Mouse (Mus musculus): Measurements from ENCODE around the gene D7Ertd443e. TPM values are rescaled to one million over a fixed set of nuclear protein-coding genes. Genes with fewer than 3 reads are reported as not detected.

The D7Ertd443e gene
- polyA plus RNA-seq, 1 experiment from 2014 or later = 0.24 TPM

- no peaks in the 10 kb centered on the region for H3K36me3 ChIP-seq
- no peaks in the 10 kb centered on the region for H3K27me3 ChIP-seq (ENCODE audit: insufficient read depth, poor library complexity, severe bottlenecking)
- no peaks in the 10 kb centered on the region for H3K4me1 ChIP-seq (replicated peaks)
- no peaks in the 10 kb centered on the region for H3K9me3 ChIP-seq
- H3K4me3 ChIP-seq = no peak overlapping the region
- DNase-seq (ENCODE audit: low spot score) = no peak
- no peak overlapping the region for H3K27ac ChIP-seq
- 87% methylated on average over 4 of the region's 4 CpGs for WGBS
Measured at GRCm38 (mm10) chr7:134369241-134369640, 16.2 kb downstream of the D7Ertd443e start.

GRCm38 (mm10) chr7:134362257-134362870 lies 23.1 kb downstream of the D7Ertd443e start:
- WGBS = 53% methylated on average over 7 of the region's 7 CpGs
- DNase-seq (ENCODE audit: low spot score) = peak; percentile 14
- H3K27ac ChIP-seq = no peak overlapping the region
- H3K9me3 ChIP-seq = no peaks in the 10 kb centered on the region
- no peaks in the 10 kb centered on the region for H3K36me3 ChIP-seq
- H3K4me3 ChIP-seq = no peak overlapping the region
- H3K27me3 ChIP-seq (ENCODE audit: insufficient read depth, poor library complexity, severe bottlenecking) = no peaks in the 10 kb centered on the region
- H3K4me1 ChIP-seq (replicated peaks) = peaks cover 3% of the 10 kb centered on the region; the same call in 1 of the 2 replicates

- H3K4me1 ChIP-seq (replicated peaks) = peaks cover 3% of the 10 kb centered on the region
- H3K4me3 ChIP-seq = no peak overlapping the region
- 39% methylated on average over 6 of the region's 6 CpGs for WGBS
- no peak overlapping the region for H3K27ac ChIP-seq
- DNase-seq (ENCODE audit: low spot score) = peak; percentile 52
- no peaks in the 10 kb centered on the region for H3K27me3 ChIP-seq (ENCODE audit: insufficient read depth, poor library complexity, severe bottlenecking)
- H3K36me3 ChIP-seq = no peaks in the 10 kb centered on the region
- H3K9me3 ChIP-seq = no peaks in the 10 kb centered on the region
Measured at GRCm38 (mm10) chr7:134348825-134349224, 36.6 kb downstream of the D7Ertd443e start.

DNA sequence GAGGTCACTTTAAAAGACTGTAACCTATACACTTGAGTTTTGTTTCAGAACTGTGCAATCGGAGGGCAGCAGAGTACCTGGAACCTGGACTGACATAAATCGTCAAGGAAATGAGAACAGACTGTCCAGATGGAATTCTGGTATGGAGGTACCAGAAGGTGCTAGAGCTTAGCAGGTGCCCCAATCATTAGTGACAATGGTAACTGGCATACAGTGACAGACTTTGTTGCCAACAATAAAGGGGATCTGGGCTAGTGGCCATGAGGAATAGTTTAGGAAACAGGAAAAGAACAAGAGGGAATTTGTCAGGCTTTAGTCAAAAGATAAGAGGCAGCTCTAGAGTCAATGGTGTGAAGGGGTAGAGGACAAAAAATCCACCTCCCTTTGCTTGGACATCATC lies 43.3 kb downstream of the D7Ertd443e start:
- H3K27me3 ChIP-seq (ENCODE audit: insufficient read depth, poor library complexity, severe bottlenecking) = no peaks in the 10 kb centered on the region
- H3K4me3 ChIP-seq = no peak overlapping the region
- H3K27ac ChIP-seq = no peak overlapping the region
- H3K9me3 ChIP-seq = no peaks in the 10 kb centered on the region
- H3K36me3 ChIP-seq = no peaks in the 10 kb centered on the region
- no peak for DNase-seq (ENCODE audit: low spot score)
- WGBS = 90% methylated on average over 2 of the region's 2 CpGs
- H3K4me1 ChIP-seq (replicated peaks) = no peaks in the 10 kb centered on the region

- no peak for DNase-seq (ENCODE audit: low spot score)
Measured at GRCm38 (mm10) chr7:134335951-134336350, 49.5 kb downstream of the D7Ertd443e start.

DNA sequence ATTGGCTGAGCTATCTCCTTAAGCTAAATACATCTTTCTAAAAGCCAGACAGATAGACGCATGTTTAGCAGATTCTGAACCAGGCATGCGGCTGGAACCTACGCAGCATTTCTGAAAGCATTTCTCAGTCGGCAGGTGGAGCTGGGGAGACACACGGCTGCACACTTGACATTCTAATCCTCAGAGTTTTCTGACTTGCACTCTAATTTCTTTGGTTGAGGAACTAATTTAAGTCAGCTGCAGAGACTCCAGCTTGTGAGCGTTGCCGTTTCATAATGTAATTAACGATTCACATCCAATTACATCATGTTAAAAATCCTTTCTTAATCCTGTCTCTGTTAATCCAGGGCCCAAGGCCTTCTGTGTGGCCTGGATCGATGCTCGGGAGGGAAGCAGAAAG lies 64.5 kb downstream of the D7Ertd443e start:
- 88% methylated on average over 10 of the region's 10 CpGs for WGBS
- Histone ChIP-seq H3K9me3 (no peaks in the 10 kb centered on the region), H3K4me1 (replicated peaks) (no peaks in the 10 kb centered on the region), H3K27me3 (ENCODE audit: insufficient read depth, poor library complexity, severe bottlenecking) (no peaks in the 10 kb centered on the region), H3K4me3 (no peak overlapping the region), H3K36me3 (no peaks in the 10 kb centered on the region), H3K27ac (no peak overlapping the region)
- no peak for DNase-seq (ENCODE audit: low spot score)

More at GRCm38 (mm10) chr7:134335951-134336350, 49.5 kb downstream of the D7Ertd443e start:
- Histone ChIP-seq H3K9me3 (no peaks in the 10 kb centered on the region), H3K27me3 (ENCODE audit: insufficient read depth, poor library complexity, severe bottlenecking) (no peaks in the 10 kb centered on the region), H3K4me3 (no peak overlapping the region), H3K36me3 (no peaks in the 10 kb centered on the region), H3K4me1 (replicated peaks) (no peaks in the 10 kb centered on the region), H3K27ac (no peak overlapping the region)
- 85% methylated on average over 3 of the region's 3 CpGs for WGBS

DNA sequence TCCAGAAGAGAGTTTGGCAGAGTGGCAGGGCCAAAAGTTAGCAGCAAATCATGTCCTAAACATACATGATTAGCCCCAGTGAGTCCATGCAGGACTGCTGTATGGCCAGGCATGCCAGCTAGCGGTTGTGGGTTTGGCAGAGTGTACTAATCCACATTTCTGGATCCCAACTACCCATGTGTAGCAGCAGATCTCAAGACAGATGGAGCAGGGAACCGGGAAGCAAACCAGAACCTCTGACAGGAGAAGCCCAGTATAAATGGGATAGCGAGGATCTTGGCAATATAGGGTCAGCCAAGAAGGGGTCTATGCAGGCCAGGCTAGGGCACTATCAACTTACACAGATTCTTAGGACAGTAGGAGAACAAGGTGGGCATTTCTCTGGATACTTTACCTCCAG lies 83.4 kb downstream of the D7Ertd443e start:
- H3K36me3 ChIP-seq = no peaks in the 10 kb centered on the region
- WGBS = 89% methylated on average over 3 of the region's 3 CpGs
- no peak overlapping the region for H3K4me3 ChIP-seq
- H3K4me1 ChIP-seq (replicated peaks) = no peaks in the 10 kb centered on the region
- no peak for DNase-seq (ENCODE audit: low spot score)
- no peak overlapping the region for H3K27ac ChIP-seq
- no peaks in the 10 kb centered on the region for H3K9me3 ChIP-seq
- H3K27me3 ChIP-seq (ENCODE audit: insufficient read depth, poor library complexity, severe bottlenecking) = no peaks in the 10 kb centered on the region

DNA sequence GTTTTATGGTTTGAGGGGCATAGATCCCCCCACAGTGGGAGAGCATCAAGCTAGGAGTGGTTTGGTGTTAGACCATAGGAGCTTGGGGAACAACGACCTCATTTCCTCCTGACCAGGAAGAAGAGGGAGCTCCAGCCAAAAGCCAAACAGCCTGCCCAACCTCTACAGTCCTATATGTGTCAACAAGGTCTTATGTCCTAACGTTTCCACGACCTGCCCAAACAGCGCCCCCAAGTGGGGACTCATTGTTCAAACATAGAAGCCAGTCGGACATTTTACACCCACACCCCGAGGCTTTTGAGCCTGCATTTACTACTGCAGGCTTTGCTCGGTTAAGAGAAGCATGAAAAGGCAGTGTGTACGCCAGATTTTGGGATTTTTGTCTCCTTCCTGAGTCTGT lies 84.2 kb downstream of the D7Ertd443e start:
- H3K4me3 ChIP-seq = no peak overlapping the region
- no peaks in the 10 kb centered on the region for H3K9me3 ChIP-seq
- no peaks in the 10 kb centered on the region for H3K4me1 ChIP-seq (replicated peaks)
- DNase-seq (ENCODE audit: low spot score) = peak; percentile 47
- no peaks in the 10 kb centered on the region for H3K27me3 ChIP-seq (ENCODE audit: insufficient read depth, poor library complexity, severe bottlenecking)
- H3K27ac ChIP-seq = no peak overlapping the region
- H3K36me3 ChIP-seq = no peaks in the 10 kb centered on the region
- WGBS = 51% methylated on average over 8 of the region's 8 CpGs

GRCm38 (mm10) chr7:134292750-134293149 lies 92.7 kb downstream of the D7Ertd443e start:
- Histone ChIP-seq H3K4me3 (no peak overlapping the region), H3K9me3 (no peaks in the 10 kb centered on the region), H3K4me1 (replicated peaks) (peaks cover 9% of the 10 kb centered on the region; the same call in 1 of the 2 replicates), H3K27me3 (ENCODE audit: insufficient read depth, poor library complexity, severe bottlenecking) (no peaks in the 10 kb centered on the region), H3K36me3 (no peaks in the 10 kb centered on the region), H3K27ac (no peak overlapping the region)
- WGBS = 88% methylated on average over 3 of the region's 3 CpGs
- DNase-seq (ENCODE audit: low spot score) = no peak

DNA sequence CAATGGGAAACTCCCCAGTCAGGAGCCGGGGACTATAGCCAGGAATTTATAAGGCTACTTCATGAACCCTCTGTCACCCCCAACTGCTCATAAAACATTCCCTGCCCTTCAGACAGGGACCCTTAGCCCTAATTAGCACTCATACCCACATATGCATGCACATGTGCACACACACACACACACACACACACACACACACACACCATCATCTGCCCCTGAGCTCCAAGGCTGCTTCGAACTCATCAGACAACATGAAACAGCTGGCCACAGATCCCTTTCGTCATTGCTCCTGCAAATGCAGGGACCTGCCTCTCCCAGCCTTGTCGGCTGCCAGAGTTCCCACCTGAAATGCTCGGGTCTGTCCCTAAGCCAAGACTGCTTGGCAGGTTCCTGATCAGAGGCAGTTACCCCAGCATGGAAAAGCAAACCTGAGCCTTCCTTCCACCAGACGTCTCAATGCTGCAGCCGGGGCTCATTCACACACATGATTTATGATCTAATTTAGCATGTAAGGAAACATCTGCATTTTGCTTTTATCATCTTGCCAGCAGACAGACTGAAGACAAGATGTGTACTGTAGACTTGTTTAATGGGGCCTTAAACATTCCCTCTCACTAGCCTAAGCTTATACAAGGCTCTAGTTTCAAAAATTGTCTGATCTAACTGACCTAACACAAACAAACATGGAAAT lies 95.7 kb downstream of the D7Ertd443e start:
- DNase-seq (ENCODE audit: low spot score) = no peak
- no peaks in the 10 kb centered on the region for H3K27me3 ChIP-seq (ENCODE audit: insufficient read depth, poor library complexity, severe bottlenecking)
- no peaks in the 10 kb centered on the region for H3K36me3 ChIP-seq
- no peaks in the 10 kb centered on the region for H3K9me3 ChIP-seq
- H3K27ac ChIP-seq = no peak overlapping the region
- H3K4me1 ChIP-seq (replicated peaks) = peaks cover 10% of the 10 kb centered on the region; the same call in 1 of the 2 replicates
- H3K4me3 ChIP-seq = no peak overlapping the region
- 83% methylated on average over 7 of the region's 7 CpGs for WGBS

DNA sequence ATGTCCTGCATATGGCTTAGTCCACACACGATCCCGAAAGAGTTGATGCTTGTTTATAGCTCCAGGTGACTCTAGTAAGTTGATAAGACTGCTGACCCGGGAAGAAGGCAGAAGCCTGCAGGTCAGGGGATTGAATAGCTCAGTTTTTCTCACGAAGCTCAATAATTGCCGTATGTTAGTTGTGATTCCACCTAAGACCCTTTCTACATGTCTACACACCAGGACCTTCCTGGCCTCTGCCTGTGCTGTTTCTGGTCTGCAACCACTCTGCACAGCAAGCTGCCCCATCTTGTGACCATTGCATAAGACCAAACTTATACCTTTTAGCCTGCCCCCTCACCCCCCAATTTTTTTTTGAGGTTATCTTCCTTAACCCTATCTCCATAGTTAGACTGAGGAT lies 96.3 kb downstream of the D7Ertd443e start:
- H3K27ac ChIP-seq = no peak overlapping the region
- DNase-seq (ENCODE audit: low spot score) = no peak
- 86% methylated on average over 5 of the region's 5 CpGs for WGBS

GRCm38 (mm10) chr7:134287570-134288222 lies 97.8 kb downstream of the D7Ertd443e start:
- no peak for DNase-seq (ENCODE audit: low spot score)
- no peaks in the 10 kb centered on the region for H3K36me3 ChIP-seq
- 81% methylated on average over 6 of the region's 6 CpGs for WGBS
- H3K27ac ChIP-seq = no peak overlapping the region
- H3K4me1 ChIP-seq (replicated peaks) = peaks cover 10% of the 10 kb centered on the region; the same call in 1 of the 2 replicates
- H3K9me3 ChIP-seq = no peaks in the 10 kb centered on the region
- H3K27me3 ChIP-seq (ENCODE audit: insufficient read depth, poor library complexity, severe bottlenecking) = no peaks in the 10 kb centered on the region
- H3K4me3 ChIP-seq = no peak overlapping the region

More for the DNA sequence above, 96.3 kb downstream of the D7Ertd443e start:
- no peaks in the 10 kb centered on the region for H3K36me3 ChIP-seq
- H3K9me3 ChIP-seq = no peaks in the 10 kb centered on the region
- H3K4me3 ChIP-seq = no peak overlapping the region
- no peaks in the 10 kb centered on the region for H3K27me3 ChIP-seq (ENCODE audit: insufficient read depth, poor library complexity, severe bottlenecking)
- peaks cover 10% of the 10 kb centered on the region; the same call in 1 of the 2 replicates for H3K4me1 ChIP-seq (replicated peaks)

DNA sequence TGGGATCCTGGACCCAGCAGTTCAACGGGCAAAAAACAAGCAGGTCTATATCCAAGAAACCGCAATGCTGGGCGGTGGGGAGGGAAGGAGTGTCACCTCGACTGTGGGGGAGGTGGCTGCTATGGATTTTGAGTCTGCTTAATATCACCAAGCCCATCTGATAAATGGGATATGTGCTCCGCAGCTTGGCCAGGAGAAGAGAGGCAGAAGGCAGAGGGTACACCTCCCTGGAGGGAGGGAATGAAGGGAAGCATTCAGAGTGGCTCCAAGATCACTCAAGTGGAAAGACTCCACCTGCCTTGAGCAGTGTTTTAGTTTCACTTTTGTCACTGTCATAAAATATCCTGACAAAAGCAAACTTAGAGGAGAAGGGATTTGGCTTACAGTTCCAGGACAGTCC lies 112.5 kb downstream of the D7Ertd443e start:
- Histone ChIP-seq H3K27ac (no peak overlapping the region), H3K4me3 (no peak overlapping the region), H3K9me3 (no peaks in the 10 kb centered on the region), H3K36me3 (no peaks in the 10 kb centered on the region), H3K27me3 (ENCODE audit: insufficient read depth, poor library complexity, severe bottlenecking) (no peaks in the 10 kb centered on the region), H3K4me1 (replicated peaks) (no peaks in the 10 kb centered on the region)
- WGBS = 84% methylated on average over 5 of the region's 5 CpGs
- DNase-seq (ENCODE audit: low spot score) = no peak
